Mouse (Mus musculus) neural tube, embryonic 12.5 days (tissue): Measurements from ENCODE around the gene Sgpp2. TPM values are rescaled to one million over a fixed set of nuclear protein-coding genes. Genes with fewer than 3 reads are reported as not detected.

Experiments
- ATAC-seq: fragments of 200-750 bp; cut with Nextera tagmentation; 2 replicates; pipeline ENCODE4 v1.8.0; 2017; ENCODE audit warnings: low read depth, mild to moderate bottlenecking, moderate TSS enrichment, moderate library complexity; ENCODE audit not compliant: low FRiP score
- H3K27ac ChIP-seq: fragments of 300-500 bp; sonication (generic); 2 replicates; pipeline ENCODE4 v1.5.1; 2016
- H3K27me3 ChIP-seq: fragments of 300-500 bp; sonication (generic); replicated peaks from 2 replicates; pipeline ENCODE4 v1.6.1; 2016; ENCODE audit warnings: mild to moderate bottlenecking
- H3K36me3 ChIP-seq: fragments of 300-500 bp; sonication (generic); 2 replicates; pipeline ENCODE4 v1.6.1; 2016; ENCODE audit warnings: mild to moderate bottlenecking
- H3K4me1 ChIP-seq: fragments of 300-500 bp; sonication (generic); 2 replicates; pipeline ENCODE4 v1.6.1; 2016
- H3K4me2 ChIP-seq: fragments of 300-500 bp; sonication (generic); replicated peaks from 2 replicates; pipeline ENCODE4 v1.6.1; 2016; ENCODE audit warnings: mild to moderate bottlenecking
- H3K4me3 ChIP-seq: fragments of 300-500 bp; sonication (generic); 2 replicates; pipeline ENCODE4 v1.5.1; 2016
- H3K9ac ChIP-seq: fragments of 300-500 bp; sonication (generic); 2 replicates; pipeline ENCODE4 v1.6.1; 2016; ENCODE audit warnings: mild to moderate bottlenecking
- H3K9me3 ChIP-seq: fragments of 300-500 bp; sonication (generic); 2 replicates; pipeline ENCODE4 v1.6.1; 2016; ENCODE audit warnings: mild to moderate bottlenecking
- WGBS: fragments of 180-500 bp; shearing (Covaris S2); methylation state at CpG from one replicate; pipeline ENCODE4 v1.1.7; 2016; 5-methylcytosine and 5-hydroxymethylcytosine counted together
- polyA plus RNA-seq: library from polyadenylated mRNA; unstranded; fragments of >200 nt; fragmentation: Nextera tagmentation; extraction: Ambion mirVana; gene quantifications from 2 replicates; pipeline ENCODE4 v1.2.1, GENCODE M21; 2016

The Sgpp2 gene
- polyA plus RNA-seq, 1 experiment from 2014 or later: 2.1 TPM

DNA sequence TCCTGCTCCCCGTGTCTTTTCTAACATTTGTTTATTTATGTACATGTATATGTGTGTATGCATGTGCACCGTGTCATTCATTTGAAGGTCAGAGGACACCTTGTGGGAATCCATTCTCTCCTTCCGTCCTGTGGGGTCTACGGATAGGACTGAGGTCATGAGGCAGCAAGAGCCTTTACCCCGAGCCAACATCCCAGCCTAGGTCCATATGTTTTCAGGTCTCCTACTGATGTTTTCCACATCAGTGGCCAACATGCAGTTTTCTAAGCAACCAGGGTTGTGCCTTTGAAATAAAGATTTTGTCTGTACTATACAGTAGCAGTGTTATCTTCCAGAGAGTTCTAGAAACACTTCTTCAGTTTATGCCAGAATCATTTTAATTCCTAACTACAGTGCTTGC lies 63.7 kb downstream of the Sgpp2 start:
- Histone ChIP-seq H3K27me3 (no peaks in the 10 kb centered on the region), H3K4me3 (no peak overlapping the region), H3K4me1 (no peaks in the 10 kb centered on the region), H3K27ac (no peak overlapping the region), H3K36me3 (no peaks in the 10 kb centered on the region), H3K9me3 (0 out of 2 replicates have a peak, but pooled peaks cover 3% of the 10 kb centered on the region), H3K4me2 (no peak overlapping the region), H3K9ac (no peak overlapping the region)
- WGBS: 85% methylated on average over 5 of the region's 5 CpGs
- ATAC-seq: no peak

DNA sequence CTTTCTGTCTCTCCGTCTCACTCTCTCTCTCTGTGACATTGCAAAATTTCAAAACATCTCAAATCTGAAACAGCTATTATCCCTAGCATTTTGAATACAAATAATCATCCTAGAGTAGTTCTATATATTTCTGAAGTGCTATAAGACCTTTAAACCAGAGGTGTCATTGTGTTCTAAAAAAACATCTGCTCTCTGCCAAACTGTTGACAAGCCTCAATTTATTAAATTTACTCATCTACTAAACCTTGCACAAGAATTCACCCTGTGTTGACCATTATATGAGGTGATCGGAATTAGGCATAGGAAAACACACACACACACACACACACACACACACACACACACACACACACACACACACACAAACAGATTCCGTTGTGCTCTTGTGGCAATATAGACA lies 64.9 kb downstream of the Sgpp2 start:
- Histone ChIP-seq H3K4me3 (no peak overlapping the region), H3K27ac (no peak overlapping the region), H3K4me1 (no peaks in the 10 kb centered on the region), H3K9me3 (0 out of 2 replicates have a peak, but pooled peaks cover 3% of the 10 kb centered on the region), H3K9ac (no peak overlapping the region), H3K36me3 (no peaks in the 10 kb centered on the region), H3K4me2 (no peak overlapping the region), H3K27me3 (no peaks in the 10 kb centered on the region)
- WGBS: 91% methylated on average over 3 of the region's 3 CpGs
- ATAC-seq: no peak

DNA sequence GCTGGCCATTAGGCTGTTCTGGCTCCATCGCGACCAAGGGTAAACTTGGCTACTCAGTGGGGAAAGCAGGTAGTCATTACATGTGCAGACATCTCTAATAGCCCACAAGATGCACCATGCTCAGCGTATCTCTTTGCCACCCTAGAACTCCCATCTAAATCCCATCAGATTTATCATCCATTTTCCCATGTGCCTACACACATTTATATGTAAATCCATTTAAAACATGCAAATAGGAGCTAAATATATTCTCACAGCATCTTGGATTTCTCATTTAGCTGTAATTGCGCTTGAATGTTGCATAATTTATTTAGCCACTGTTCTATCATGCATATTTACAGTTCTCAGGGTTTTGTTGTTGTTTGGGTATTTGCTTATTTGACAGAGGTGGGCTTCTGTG lies 70.8 kb downstream of the Sgpp2 start:
- H3K4me1 ChIP-seq: no peaks in the 10 kb centered on the region
- H3K27me3 ChIP-seq: no peaks in the 10 kb centered on the region
- no peaks in the 10 kb centered on the region for H3K36me3 ChIP-seq
- no peak overlapping the region for H3K4me3 ChIP-seq
- 86% methylated on average over 4 of the region's 4 CpGs for WGBS
- no peak overlapping the region for H3K4me2 ChIP-seq
- H3K9ac ChIP-seq: no peak overlapping the region
- no peaks in the 10 kb centered on the region for H3K9me3 ChIP-seq
- ATAC-seq: no peak
- no peak overlapping the region for H3K27ac ChIP-seq

DNA sequence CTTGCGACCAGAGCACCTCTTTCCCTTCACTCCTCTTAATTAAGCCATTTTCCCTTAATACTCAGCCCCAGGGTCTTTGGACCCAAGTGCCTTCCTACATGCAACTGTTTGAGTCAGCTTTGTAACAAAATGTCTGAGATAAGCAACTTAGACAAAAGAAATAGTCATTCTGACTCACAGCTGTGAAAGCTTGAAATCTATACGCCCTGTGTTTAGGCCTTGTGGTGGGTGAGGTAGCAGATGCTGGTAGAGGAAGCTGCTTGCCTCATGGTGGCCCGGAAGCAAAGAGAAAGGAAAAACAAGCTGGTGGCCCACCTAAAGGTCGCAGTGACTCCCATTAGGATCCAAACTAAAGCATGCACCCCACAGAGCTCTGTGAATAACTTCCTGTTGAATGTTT lies 77.7 kb downstream of the Sgpp2 start:
- no peaks in the 10 kb centered on the region for H3K36me3 ChIP-seq
- no peak for ATAC-seq
- WGBS: 45% methylated on average over 4 of the region's 4 CpGs

GRCm38 (mm10) chr1:78388848-78389247 lies 78.7 kb downstream of the Sgpp2 start:
- no peaks in the 10 kb centered on the region for H3K9me3 ChIP-seq
- H3K9ac ChIP-seq: no peak overlapping the region
- H3K4me1 ChIP-seq: no peaks in the 10 kb centered on the region
- no peak overlapping the region for H3K4me3 ChIP-seq
- H3K27me3 ChIP-seq: 0 out of 2 replicates have a peak, but pooled peaks cover 4% of the 10 kb centered on the region
- ATAC-seq: no peak
- no peak overlapping the region for H3K4me2 ChIP-seq
- H3K27ac ChIP-seq: no peak overlapping the region
- WGBS: 7% methylated on average over 3 of the region's 3 CpGs
- H3K36me3 ChIP-seq: no peaks in the 10 kb centered on the region

More for the DNA sequence above, 77.7 kb downstream of the Sgpp2 start:
- Histone ChIP-seq H3K4me2 (no peak overlapping the region), H3K27ac (no peak overlapping the region), H3K4me1 (no peaks in the 10 kb centered on the region), H3K27me3 (0 out of 2 replicates have a peak, but pooled peaks cover 4% of the 10 kb centered on the region), H3K9ac (no peak overlapping the region), H3K9me3 (no peaks in the 10 kb centered on the region), H3K4me3 (no peak overlapping the region)

- no peak for ATAC-seq
- Histone ChIP-seq H3K4me2 (no peak overlapping the region), H3K27ac (no peak overlapping the region), H3K9ac (no peak overlapping the region), H3K27me3 (0 out of 2 replicates have a peak, but pooled peaks cover 3% of the 10 kb centered on the region), H3K4me3 (no peak overlapping the region), H3K4me1 (peaks cover 5% of the 10 kb centered on the region), H3K9me3 (no peaks in the 10 kb centered on the region), H3K36me3 (no peaks in the 10 kb centered on the region)
- 62% methylated on average over 8 of the region's 8 CpGs for WGBS
Observed at GRCm38 (mm10) chr1:78395191-78395735, 85.1 kb downstream of the Sgpp2 start.

- Histone ChIP-seq H3K9ac (no peak overlapping the region), H3K9me3 (no peaks in the 10 kb centered on the region), H3K4me2 (no peak overlapping the region), H3K4me1 (peaks cover 5% of the 10 kb centered on the region), H3K27me3 (0 out of 2 replicates have a peak, but pooled peaks cover 3% of the 10 kb centered on the region), H3K4me3 (no peak overlapping the region), H3K27ac (no peak overlapping the region), H3K36me3 (no peaks in the 10 kb centered on the region)
- ATAC-seq: no peak
- WGBS: 34% methylated on average over 6 of the region's 6 CpGs
Observed at GRCm38 (mm10) chr1:78395737-78396136, 85.6 kb downstream of the Sgpp2 start.

- no peak overlapping the region for H3K27ac ChIP-seq
- 44% methylated on average over 8 of the region's 8 CpGs for WGBS
- ATAC-seq: no peak
- H3K4me2 ChIP-seq: no peak overlapping the region
- H3K4me1 ChIP-seq: peaks cover 5% of the 10 kb centered on the region
- no peaks in the 10 kb centered on the region for H3K36me3 ChIP-seq
- H3K27me3 ChIP-seq: 0 out of 2 replicates have a peak, but pooled peaks cover 3% of the 10 kb centered on the region
- H3K9me3 ChIP-seq: no peaks in the 10 kb centered on the region
- H3K4me3 ChIP-seq: no peak overlapping the region
- no peak overlapping the region for H3K9ac ChIP-seq
Observed at GRCm38 (mm10) chr1:78396320-78396913, 86.3 kb downstream of the Sgpp2 start.

DNA sequence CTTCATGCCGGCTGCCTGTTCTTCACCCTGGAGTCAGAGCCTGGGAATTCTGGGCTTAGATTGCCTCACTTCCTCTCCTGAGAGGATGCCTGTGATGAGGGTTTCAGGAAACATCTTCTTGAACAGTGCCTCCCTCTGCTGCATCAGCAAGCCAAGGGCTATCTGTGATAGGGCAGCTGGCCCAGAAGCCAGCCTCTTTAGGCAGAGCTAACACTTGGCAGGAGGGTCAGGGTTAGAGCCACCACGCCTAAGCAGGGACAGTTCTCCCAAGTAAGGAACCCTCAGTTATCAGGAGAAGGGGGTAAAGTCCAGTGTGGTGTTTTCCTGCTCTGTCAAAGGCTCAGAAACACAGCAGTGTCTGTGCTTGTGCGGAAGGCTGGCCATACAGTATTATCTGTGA lies 89.6 kb downstream of the Sgpp2 start:
- Histone ChIP-seq H3K4me3 (no peak overlapping the region), H3K36me3 (no peaks in the 10 kb centered on the region), H3K27ac (no peak overlapping the region), H3K4me2 (no peak overlapping the region), H3K9me3 (no peaks in the 10 kb centered on the region), H3K4me1 (peaks cover 5% of the 10 kb centered on the region), H3K9ac (no peak overlapping the region), H3K27me3 (0 out of 2 replicates have a peak, but pooled peaks cover 3% of the 10 kb centered on the region)
- WGBS: 81% methylated on average over 3 of the region's 3 CpGs
- no peak for ATAC-seq

GRCm38 (mm10) chr1:78401413-78401812 lies 91.3 kb downstream of the Sgpp2 start:
- Histone ChIP-seq H3K9ac (no peak overlapping the region), H3K36me3 (no peaks in the 10 kb centered on the region), H3K4me2 (no peak overlapping the region), H3K4me3 (no peak overlapping the region), H3K27ac (no peak overlapping the region), H3K9me3 (no peaks in the 10 kb centered on the region), H3K27me3 (0 out of 2 replicates have a peak, but pooled peaks cover 3% of the 10 kb centered on the region), H3K4me1 (no peaks in the 10 kb centered on the region)
- ATAC-seq: no peak
- WGBS: 95% methylated on average over 4 of the region's 4 CpGs

DNA sequence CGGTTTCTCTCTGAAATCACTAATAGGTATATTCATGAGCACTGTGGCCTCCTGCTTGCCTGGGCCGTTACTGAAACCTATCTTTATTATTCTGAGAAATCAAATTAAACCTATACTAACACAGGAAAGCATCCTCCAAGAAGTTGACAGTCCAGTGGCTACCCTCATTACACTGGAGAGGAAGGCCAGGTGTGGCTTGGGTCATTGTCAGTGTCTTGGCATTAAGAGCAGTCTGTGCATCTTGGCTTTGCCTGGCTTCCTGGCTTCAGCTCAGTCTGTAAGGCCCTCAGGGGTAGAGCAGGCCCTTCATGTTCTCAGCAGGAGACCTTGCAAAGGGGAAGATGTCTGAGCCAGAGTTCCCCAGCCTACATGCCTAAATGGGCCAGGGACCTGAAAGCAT lies 99.3 kb downstream of the Sgpp2 start:
- H3K9me3 ChIP-seq: no peaks in the 10 kb centered on the region
- no peaks in the 10 kb centered on the region for H3K36me3 ChIP-seq
- H3K27ac ChIP-seq: no peak overlapping the region
- H3K4me1 ChIP-seq: no peaks in the 10 kb centered on the region
- H3K4me2 ChIP-seq: no peak overlapping the region
- H3K9ac ChIP-seq: no peak overlapping the region
- no peaks in the 10 kb centered on the region for H3K27me3 ChIP-seq
- no peak overlapping the region for H3K4me3 ChIP-seq
- WGBS: 91% methylated on average over 2 of the region's 2 CpGs
- no peak for ATAC-seq

GRCm38 (mm10) chr1:78412668-78413067 lies 102.5 kb downstream of the Sgpp2 start:
- Histone ChIP-seq H3K4me3 (no peak overlapping the region), H3K9ac (no peak overlapping the region), H3K9me3 (no peaks in the 10 kb centered on the region), H3K27me3 (no peaks in the 10 kb centered on the region), H3K4me2 (no peak overlapping the region), H3K27ac (no peak overlapping the region), H3K4me1 (no peaks in the 10 kb centered on the region), H3K36me3 (peaks cover 6% of the 10 kb centered on the region; the same call in 1 of the 2 replicates)
- 29% methylated on average over 7 of the region's 7 CpGs for WGBS
- ATAC-seq: no peak

DNA sequence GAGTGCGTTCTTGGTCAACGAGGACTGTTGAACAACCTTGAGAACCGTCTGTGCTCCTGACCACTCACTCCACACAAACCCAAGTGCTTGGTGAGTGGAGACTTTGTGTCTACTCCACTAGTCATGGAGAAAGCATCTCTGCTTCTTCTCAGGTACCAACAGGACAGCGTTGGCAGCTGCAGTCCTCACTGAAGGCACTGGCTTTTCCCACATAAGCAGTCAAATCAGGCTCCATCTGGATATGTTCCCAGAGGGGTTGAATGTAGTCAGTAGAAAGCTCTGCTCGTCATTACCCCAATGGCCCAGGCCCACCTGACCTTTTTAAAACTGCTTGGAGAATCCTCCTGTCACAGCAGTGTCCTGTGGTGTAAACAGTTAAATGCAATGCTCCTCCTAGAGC lies 104.3 kb downstream of the Sgpp2 start:
- H3K9me3 ChIP-seq: no peaks in the 10 kb centered on the region
- ATAC-seq: no peak

More for the DNA sequence above, 104.3 kb downstream of the Sgpp2 start:
- Histone ChIP-seq H3K4me1 (no peaks in the 10 kb centered on the region), H3K4me3 (no peak overlapping the region), H3K27me3 (no peaks in the 10 kb centered on the region), H3K9ac (no peak overlapping the region), H3K4me2 (no peak overlapping the region), H3K27ac (no peak overlapping the region), H3K36me3 (peaks cover 7% of the 10 kb centered on the region; the same call in 1 of the 2 replicates)
- WGBS: 88% methylated on average over 5 of the region's 5 CpGs
